Mouse (Mus musculus) lung, postnatal 25 days (tissue): ENCODE measurements at regions not wholly inside any gene's neighbourhood (a gene's known extent, or its start where the extent isn't known, plus 50 kb on each side); places are given as distances from the start of the nearest gene placed in this dataset.

Source experiments
- DNase-seq: peaks from one replicate; pipeline ENCODE4 v3.0.0; 2022; ENCODE audit warnings: low spot score

DNA sequence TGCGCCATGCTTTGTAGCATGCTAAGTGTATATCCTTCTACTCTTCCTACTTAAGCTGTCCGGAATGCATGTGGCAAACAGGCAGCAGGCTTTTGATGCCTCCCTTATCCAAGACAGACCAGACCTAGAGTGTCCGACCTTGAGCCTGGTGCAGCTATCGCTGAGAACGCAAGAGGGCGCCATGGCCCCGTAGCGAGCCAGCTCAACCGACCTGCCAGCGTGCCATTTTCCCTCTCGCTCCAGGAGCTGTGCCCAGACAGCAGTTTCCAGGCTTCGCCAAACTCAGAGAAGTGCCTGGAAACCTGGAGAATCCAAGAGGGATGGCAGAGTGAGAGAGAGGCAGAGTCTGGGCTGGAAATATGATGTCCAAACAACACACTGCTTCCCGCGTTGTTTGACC lies 155.8 kb upstream of the Gm12830 start:
- peak; percentile 74 for DNase-seq

DNA sequence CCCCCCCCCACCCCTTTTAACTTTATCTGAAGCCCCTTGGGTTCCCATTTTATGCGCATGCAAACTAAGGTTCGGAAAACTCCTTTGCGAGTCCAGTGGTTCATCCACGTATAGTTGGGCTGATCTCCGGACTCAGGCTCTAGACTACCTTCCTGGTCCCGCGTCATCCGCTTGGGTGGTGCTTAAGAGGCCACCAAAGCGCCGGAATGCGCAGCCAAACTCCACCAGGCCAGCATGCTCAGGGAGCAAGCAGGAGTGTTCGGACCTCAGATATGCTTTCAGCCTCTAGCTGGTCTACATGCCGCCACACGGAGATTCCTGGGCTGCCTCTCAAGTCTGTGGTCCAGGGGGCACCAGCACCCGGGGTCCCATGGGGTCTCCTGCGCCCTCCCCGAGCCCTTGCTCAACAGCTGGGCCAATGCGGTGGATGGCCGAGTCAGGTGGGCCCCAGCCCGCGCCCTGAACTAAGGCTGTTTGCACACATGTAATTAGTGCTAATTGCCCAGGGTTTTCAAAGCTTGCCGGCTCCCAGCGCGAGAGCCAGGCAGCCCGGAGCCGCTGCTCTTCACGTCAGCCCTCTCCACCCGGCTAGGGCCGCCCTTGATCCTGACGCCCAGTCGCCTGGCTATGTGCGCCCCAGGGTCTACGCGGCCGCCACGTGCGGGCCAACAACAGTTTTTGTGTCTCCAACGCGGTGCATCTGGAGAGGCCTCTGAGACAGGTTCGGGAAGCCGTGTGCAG lies 155.1 kb upstream of the Gm12830 start:
- peak; percentile 9 for DNase-seq

DNA sequence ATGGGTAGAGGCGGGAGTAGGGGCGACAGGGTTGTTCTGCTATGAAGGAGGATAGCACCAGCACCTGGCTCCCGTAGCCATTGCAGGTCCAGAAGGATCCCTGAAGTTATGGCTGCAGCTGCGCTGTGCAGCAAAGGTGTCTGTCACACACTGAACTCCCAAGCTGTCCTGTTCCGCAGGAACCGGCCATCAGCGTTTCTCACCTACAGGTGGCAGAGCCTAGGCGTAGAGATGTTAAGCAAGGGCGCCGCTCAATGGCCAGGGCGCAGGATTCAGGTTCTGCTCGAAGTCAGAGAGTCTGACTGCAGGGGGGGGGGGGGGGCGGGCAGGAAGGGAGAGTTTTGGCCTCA lies 154.6 kb upstream of the Gm12830 start:
- no peak for DNase-seq

DNA sequence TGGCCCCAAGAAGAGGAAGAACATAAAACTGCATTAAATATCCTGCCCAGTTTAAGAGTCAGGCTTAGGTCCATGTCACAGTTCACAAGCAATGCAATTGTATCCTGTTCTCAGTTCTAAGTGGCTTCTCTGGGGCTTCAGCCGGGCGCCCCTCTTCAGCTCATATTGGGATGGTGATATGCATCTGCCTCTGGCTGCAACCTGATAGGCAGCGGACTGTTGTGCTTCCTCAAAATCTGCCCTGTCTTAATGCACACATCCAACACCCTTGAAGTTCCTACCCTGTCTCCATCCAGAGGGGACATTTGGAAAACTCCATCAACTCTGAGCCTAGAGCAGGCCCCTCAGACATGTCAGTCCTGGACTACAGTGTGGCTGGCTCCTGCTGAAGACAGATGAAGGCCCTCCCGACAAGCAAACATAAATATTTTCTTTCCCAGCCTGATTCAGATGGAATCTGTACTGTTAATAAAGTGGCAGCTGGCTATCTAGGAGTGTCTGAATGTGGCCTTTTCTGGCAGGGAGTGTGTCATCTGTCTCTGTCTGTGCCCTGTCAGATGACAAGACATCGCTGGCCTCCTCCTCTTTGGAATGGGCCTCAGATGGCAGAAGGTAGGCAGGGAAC lies 149.3 kb upstream of the Gm12830 start:
- DNase-seq = no peak

DNA sequence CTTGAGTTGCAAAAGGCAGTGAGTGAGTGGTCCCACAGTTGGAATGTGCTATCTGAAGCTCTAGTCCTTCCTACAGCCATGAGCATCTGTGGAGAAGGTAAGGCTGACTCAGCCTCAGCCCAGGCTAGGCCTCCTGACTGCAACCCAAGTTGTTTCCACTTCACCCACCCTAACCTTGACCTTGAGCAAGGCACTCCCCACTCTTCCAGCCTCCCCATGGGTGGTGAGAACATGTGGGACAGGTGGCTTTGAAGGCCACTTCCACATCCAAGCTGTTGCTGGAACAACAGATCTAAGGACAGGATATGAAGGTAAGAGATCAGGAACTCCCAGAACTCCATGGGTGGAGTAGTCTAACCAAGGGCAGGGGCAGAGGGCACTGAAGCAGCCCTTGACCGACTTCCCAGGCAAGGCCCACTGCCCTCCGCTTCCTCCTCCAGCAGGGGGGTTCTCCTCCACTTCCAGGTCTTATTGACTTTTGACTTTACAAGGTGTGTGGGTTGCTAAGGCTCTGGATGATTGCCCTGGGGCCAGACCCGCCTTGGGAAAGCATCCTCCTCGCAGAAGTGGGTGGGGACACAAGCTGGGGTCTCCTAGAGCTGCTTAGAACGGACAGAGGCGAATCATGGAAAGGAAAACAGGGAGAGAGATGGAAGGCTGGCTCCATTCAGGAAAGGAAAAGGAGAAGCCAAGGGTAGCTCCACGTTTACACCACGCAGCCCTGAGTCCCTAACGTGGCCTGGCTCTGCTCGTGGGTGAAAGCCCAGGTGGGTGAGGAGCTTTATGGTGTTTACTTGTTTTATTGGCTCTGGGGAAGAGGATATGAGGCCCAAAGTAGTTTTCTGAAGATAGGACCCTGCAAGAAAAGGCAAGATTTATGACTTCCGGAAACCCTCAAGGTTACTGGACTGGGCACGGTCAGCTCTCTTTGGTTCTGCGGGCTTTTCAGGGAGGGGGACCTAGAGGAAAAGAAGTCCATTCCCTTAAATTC lies 144.3 kb upstream of the Gm12830 start:
- no peak for DNase-seq

DNA sequence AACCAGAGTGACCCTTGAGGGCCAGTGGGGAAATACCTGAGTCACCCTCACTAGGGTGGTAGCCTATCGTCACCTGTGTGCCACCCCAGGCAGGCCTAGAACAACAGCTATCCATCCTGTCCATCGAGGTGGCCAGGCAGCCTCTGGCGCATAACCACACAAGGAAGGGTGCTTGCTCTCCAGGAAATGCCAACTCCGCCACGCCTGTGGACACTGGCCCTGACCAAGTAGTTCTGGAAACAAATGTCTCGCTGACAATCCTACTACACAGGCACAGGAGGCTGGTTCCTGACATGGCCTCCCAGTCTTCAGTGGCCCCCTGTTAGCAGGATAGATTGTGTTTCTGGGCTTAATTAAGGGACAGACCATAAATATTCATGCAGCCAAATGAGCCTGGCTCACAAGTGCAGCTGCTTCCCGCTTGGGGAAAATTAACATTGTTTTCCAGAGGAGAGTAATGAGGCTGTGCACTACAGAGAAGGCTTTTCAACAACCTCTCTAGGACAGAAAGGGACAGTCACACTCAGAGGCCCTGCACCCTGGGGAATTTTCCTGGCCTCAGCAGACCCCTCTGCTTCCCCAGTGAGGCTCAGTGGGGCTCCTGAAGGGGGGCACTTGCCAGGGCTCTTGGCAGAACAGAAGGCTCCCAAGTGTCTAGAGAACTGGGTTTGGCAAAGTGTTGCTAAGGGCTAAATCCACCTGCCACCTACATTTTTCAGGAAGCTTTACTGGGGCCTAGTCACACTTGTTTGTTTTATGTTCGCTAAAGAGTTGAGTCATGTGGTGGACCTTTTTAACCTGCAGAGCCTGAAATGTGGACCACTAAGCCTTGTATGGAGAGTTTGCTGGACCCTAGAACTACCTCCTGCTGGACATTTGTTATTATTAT lies 143.2 kb upstream of the Gm12830 start:
- no peak for DNase-seq

DNA sequence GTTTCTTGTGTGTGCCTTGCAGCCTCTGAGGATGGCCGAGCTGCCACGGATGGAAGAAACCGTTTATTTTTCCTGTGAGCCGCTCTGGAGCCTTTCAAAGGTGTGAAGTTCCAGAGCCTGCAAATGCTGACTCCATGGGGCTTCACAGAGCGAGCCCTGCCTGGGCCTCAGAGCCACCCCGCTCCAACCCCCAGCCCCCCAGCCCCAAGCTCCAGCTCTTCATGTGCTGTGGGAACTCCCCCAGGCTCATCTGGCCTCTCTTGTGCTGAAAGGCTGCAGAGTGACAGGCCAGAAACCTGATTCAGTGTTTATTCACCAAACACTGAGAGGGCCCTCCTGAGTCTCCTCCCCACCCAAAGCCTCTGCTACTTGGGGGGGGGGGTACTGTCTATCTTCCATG lies 141.2 kb upstream of the Gm12830 start:
- no peak for DNase-seq

DNA sequence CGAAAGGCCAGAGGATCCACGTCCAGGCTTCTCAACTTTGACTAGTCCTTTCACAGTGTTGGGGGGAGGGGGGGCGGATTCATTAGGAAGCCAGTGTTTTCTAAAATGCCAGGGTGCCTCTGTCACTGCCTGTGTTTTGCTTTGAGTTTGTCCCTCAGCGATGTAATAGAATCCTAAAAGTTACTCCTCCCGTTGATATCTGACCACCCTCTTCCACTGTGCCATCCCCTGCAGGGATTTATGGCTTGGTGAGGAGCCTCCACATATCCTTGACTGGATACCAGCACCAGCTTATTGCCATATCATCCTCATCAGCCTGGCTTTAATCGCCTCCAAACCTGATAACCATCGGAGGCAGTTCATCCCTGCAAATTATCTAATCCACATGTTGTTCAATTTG lies 138.6 kb upstream of the Gm12830 start:
- no peak for DNase-seq

DNA sequence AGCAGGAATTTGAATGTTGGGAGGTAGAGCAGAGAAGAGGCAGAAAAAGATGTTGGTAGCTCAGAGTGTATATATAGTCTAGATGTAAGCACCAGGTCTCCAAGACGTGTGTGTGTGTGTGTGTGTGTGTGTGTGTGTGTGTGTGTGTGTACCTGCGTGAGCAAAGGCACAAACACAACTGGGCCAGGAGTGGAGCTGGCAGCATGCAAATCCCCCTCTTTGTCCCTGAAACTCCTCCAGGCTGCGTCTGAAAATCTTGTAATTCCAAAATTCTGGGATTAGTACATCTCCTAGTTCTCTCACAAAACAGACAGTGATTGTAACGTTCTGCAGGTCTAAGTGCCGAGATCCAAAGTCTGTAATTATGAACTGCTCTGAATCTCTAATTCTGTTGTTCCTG lies 137.8 kb upstream of the Gm12830 start:
- no peak for DNase-seq

DNA sequence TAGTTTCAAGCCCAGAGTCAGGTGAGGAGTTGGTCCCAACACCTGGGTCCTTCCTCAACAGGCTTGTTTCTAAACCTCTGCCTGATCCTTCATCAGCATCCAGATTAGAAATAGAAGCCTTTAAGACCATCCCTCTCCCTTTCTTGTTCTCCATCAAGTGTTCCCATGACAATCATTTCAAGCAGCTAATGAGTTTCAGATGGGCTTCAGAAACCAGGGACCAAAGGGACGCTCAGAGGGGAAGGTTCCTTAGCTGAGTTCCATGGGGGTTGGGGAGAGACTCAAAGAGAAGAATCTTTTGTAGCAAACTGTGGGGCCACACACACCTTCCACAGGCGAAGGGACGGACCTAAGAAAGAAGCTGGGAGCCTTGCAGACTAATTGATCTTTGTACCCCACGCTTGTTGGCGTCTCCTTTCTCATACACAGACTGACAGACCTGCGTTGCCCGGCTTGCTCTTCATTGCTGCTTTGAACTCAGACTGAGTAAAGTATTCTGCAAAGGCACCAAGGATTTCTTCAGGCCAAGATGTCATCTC lies 136.6 kb upstream of the Gm12830 start:
- no peak for DNase-seq

DNA sequence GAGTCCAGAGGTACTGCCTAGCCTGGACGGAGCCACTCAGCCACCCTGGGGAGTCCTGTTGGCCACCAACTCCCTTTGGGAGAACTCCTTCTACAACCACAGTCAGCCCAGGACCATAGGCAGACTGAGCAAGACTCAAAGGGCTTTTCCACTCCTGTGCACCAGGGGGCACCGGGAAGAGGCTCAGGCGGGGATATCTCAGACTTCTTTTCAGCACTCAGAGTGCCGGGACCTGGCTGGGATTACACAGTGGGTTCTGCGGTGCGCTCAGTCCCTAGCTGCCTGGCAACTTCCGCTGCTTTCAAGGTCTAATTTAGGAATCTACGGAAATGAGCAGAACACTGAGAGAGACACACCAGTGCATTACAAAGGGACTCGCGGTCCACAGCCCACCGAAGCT lies 136.1 kb upstream of the Gm12830 start:
- DNase-seq = no peak

DNA sequence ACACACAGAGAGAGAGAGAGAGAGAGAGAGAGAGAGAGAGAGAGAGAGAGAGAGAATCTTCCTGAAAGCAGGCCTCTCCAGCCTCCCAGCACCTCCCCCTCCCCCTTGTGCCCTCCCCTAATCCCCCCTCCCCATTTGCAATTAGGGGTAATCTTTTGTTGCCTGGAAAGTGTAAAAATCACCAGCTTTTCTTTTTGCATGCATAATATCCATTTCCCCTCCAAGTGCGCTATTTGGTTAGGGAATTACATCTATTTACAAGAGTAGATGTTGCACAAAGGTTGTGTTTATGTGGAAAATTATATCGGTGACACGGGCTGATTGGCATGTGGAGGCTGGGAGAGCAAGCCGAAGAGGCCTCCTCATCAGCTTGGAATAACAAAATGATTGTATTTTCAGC lies 135.4 kb upstream of the Gm12830 start:
- no peak for DNase-seq

DNA sequence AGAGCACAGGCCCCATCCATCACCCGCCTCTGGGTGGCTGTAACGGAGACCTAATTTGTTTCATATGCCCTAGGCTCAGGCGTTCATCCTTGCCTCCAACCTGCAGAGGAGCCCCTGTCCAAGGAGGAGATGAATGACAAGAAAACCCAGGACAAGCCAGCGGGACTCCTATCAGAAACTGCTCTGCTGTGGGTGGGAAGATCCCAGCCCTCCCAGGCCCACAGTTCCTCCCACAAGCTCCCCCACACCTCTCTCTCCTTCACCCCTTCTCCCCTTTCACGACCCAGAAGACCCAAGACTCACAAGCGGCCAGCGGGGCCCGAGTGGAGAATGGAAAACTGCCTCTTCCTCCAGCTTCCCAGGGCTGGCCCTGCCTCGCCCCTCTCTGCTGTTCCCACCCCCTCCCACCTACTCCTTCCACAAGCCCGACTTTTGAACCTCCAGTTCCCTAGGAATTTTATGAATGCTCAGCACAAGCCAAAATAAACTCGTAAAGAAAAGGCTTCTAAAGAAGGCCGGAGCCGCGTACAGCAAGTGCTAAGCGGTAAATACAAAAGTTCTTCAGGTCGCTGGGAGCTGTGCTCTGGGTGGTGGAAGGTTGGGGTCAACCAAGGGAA lies 133.1 kb upstream of the Gm12830 start:
- peak; percentile 35 for DNase-seq

DNA sequence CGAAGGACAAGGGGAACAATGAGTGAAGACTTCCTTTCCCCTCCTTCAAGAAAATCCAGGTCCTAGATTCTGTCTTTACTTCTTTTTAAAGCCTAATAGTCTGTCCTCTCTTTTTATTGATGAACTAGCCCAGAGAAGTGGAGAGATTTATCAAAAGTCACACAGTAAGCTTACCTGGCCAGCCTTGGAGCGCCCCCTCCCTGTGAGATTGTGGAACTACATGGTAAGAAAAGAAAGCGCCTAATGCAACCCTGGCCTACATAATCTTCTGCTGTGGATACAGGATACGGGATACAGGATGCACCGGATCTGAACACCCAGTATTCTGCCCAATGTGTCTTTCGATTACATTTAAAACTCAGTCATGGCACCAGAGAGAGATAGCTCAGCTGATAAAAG lies 132.6 kb upstream of the Gm12830 start:
- DNase-seq = no peak

DNA sequence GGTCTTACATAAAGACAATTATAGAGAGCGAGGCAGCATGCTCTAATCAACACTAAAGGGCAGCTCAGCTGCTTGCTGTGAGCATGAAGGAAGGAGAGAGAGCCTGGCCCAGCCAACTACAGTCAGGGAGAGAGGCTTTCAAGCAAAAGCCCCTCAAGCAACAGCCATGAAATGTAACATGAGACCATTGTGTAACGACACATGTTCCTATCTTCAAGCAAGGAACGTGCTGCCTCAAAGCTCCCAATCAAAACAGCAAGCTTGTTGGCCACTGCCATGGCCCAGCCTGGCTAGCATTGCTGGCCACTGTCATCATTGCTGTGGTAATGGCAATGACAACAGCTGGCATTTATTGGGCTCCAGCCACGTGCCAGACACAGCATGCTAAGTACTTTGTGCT lies 115.9 kb upstream of the Gm12830 start:
- no peak for DNase-seq

DNA sequence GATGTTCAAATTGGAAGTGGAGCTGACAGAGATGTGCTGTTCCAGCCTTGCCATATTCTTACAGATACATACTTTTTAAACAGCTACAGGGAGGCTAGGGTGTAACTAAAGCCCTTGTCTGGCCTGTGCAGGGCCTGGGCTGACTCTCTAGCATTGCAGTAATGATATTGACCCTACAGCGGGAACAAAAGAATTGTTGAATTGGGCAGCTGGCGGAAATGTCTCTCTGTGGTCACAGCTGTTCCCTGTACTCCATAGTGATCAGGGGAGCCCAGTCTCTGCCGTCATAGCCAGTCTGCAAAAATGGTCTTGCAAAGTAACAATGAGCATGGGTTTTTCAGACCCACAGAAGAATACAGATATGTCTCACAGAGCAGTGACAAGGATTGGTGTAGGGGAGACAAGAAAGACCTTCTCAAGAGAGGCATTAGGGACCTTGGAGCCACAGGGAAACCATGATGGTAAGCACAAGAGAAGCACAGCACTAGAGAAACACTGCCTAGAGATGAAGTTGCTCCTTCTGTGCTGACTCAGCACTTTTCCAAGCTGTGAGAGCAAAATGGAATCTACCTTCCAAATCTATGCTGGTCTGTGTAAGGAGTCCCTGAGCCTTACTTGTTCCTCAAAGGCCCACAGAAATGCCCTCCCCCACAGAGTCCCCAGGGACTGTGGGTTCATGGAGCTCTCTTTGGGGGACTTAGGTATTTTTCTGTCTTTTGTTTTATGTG lies 111.2 kb upstream of the Gm12830 start:
- no peak for DNase-seq

DNA sequence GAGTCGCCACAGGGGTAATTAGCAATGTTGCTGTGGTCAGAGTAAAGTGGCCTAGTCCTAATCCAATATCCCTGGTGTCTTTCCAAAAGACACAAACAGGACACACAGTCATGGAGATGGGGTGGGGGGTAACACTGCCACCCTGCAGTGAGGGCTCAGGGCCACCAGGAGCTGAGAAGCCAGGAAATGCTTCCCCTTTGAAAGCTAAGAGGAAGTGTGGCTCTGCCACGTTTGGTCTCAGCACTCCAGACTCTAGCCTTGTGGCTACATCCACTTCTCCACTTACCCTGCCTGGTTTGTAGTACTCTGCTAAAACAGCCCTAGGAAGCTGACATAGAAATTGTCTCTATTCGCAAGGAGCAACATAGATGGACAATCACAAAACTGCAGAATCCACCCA lies 110.4 kb upstream of the Gm12830 start:
- DNase-seq = no peak

DNA sequence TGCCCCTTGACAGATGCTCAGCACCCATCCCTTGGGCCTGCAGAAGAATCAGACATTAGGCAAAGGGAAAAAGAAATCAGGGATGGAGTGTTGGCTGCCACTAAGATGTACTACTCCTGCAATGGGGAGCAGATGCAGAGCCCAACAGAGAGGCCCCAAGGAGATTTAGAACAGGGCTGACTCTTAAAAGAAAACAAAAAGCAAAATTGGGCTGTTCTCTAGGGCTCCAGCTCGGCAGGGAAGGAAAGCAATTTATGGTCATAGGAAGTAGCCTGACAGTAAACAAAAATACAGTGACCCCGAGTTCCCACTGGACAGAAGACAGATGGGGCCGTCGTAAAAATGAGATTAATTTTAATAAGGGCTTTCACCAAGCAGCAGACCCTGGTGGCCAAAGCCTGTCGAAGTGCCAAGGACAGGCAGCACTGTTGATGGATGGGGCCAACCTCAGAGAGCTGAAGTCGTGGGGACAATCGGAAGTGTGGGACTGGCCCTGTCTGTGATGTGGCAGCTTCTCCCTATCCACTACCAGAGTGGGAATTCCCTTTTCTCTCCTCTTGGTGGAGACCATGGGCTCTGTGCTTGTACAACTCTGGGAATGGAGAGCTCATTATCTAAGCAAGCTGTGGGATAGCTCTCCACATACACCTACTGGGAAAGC lies 109.4 kb upstream of the Gm12830 start:
- DNase-seq = no peak

DNA sequence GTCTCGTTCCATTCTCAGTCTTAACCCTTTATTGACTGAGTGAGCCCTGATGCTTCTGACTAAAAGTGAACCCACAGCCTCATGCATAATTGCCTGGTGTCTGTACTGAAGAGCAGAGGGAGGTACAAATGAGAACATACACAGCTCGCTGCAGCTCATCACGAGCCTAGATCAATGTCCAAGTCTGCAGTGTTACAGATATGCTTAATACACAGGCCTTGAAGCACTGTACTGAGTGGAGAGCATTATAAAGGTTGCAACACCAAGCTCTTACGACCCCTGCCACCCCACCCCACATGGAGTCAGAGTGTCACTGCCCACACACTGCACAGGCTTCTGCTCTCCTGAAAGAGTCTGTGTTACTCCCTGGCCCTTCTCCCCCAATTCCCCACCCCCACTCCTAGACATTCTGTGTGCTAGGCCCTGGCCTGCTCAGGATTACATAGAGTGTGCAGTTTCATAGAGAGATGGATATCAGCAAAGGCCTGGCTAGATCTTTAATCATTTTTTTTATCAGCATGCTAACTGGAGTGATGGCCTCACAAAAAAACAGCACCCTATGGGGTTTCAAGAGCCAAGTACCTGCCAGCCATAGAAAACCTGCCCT lies 108.5 kb upstream of the Gm12830 start:
- DNase-seq = no peak

DNA sequence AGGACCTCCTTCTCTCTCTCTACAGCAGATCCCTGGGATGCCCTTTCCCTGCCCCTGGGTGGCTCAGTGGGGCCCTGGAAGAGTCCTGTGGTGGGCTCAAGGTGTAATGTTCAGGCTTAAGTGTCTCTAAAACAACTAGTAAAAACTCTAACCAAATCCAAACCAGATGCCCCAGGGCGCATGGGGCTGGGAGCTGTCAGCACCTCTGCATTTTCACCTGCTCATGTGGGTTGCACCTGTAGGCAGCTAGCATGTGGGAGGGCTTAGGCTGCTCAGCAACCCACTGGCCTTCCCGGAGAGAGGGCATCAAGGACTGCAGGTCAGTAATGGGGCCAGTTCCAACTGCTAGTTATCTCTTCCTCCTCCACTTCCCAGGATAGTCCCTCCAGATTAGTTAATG lies 104.8 kb upstream of the Gm12830 start:
- no peak for DNase-seq
